In the genomic region with DNA sequence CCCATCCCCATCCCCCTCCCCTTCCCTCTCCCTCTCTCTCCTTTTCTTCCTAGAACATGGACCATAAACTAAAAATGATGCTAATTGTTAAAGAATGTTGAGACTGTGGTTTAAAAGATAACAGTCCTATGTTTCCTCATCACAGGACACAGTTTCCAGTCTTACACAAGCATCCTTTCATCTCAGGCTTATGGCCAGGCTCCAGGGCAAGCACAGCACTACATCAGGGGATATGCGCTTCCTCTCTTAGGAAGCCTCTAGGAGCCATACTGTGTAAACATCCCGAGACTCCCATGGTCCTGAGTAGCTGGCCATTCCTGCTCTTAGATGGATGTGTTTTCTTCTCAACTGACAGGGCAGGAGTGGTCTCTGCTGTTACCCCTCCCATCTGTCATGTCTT, we compare ENCODE assay signal across 20 mouse cellular contexts.
DNase-seq lines count a peak whose midpoint lies in the region; ATAC-seq lines count a peak whose summit lies in the region.
"Had no signal": no experiment of that assay in that cellular context is flagged by ENCODE, and none has a peak within 500 bp of the region (broad histone marks: within the 10 kb centered on the region; RNA-seq: fewer than 3 reads in every experiment).

No protein-coding gene starts in this region.

- no peak overlapping the region for H3K4me2 ChIP-seq in intestine, embryonic 16.5 days (ENCODE audit: low read depth, low read length)
- H3K4me2 ChIP-seq: embryonic facial prominence, embryonic 12.5 days; forebrain, embryonic 15.5 days; limb, embryonic 13.5 days; liver, embryonic 13.5 days; midbrain, embryonic 13.5 days had no signal

- no peak overlapping the region for H3K9ac ChIP-seq in intestine, embryonic 16.5 days (ENCODE audit: low read depth, low read length)
- H3K9ac ChIP-seq: embryonic facial prominence, embryonic 12.5 days; forebrain, embryonic 15.5 days; limb, embryonic 13.5 days; liver, embryonic 13.5 days; midbrain, embryonic 13.5 days had no signal

- DNase-seq in heart, adult 18-20 months, result peak; percentile 50 to 70
- DNase-seq in heart, embryonic 10.5 days (ENCODE audit: low spot score), result no peak
- peak; percentile 16 for DNase-seq in heart, adult 8-10 months (ENCODE audit: low spot score)
- peak; percentile 49 for DNase-seq in heart, postnatal 25 days (ENCODE audit: low spot score)
- DNase-seq in lung, postnatal 14 days, result peak; percentile 28
- no peak for DNase-seq in embryo, embryonic 10 days (ENCODE audit: low spot score)
- DNase-seq in cerebellum, adult 11 months, result no peak
- DNase-seq: adrenal gland, postnatal 36 days; cerebellum, adult 2 months; kidney, adult 18-20 months; liver, embryonic 13.5 days; right cerebral cortex, postnatal 14 days; thymus, adult 2 months had no signal

- H3K27me3 ChIP-seq in heart, embryonic 10.5 days (ENCODE audit: insufficient read depth, poor library complexity, severe bottlenecking), result 0 out of 2 replicates have a peak, but pooled peaks cover 3% of the 10 kb centered on the region
- no peaks in the 10 kb centered on the region for H3K27me3 ChIP-seq in intestine, embryonic 16.5 days (replicated peaks; ENCODE audit: control insufficient read depth, insufficient read depth, low read length)
- H3K27me3 ChIP-seq: embryonic facial prominence, embryonic 12.5 days; forebrain, embryonic 15.5 days; limb, embryonic 13.5 days; liver, embryonic 13.5 days; midbrain, embryonic 13.5 days had no signal

- H3K4me3 ChIP-seq in heart, embryonic 10.5 days, result no peak overlapping the region
- no peak overlapping the region for H3K4me3 ChIP-seq in intestine, embryonic 16.5 days (ENCODE audit: low read length)
- H3K4me3 ChIP-seq: embryonic facial prominence, embryonic 12.5 days; forebrain, embryonic 15.5 days; limb, embryonic 13.5 days; liver, embryonic 13.5 days; midbrain, embryonic 13.5 days had no signal

- WGBS in heart, embryonic 10.5 days, result 56% methylated on average over 2 of the region's 2 CpGs
- WGBS in intestine, embryonic 16.5 days, result 41% methylated on average over 2 of the region's 2 CpGs

- ATAC-seq in intestine, embryonic 16.5 days, result no peak
- ATAC-seq: forebrain, embryonic 15.5 days; midbrain, embryonic 13.5 days had no signal

- H3K36me3 ChIP-seq in heart, embryonic 10.5 days, result no peaks in the 10 kb centered on the region
- H3K36me3 ChIP-seq in intestine, embryonic 16.5 days (ENCODE audit: control insufficient read depth, insufficient read depth, low read length), result no peaks in the 10 kb centered on the region
- H3K36me3 ChIP-seq: embryonic facial prominence, embryonic 12.5 days; forebrain, embryonic 15.5 days; G1E; limb, embryonic 13.5 days; liver, embryonic 13.5 days; midbrain, embryonic 13.5 days had no signal

- H3K4me1 ChIP-seq in heart, embryonic 10.5 days, result no peaks in the 10 kb centered on the region
- H3K4me1 ChIP-seq in intestine, embryonic 16.5 days (ENCODE audit: control insufficient read depth, insufficient read depth, low read length), result no peaks in the 10 kb centered on the region
- H3K4me1 ChIP-seq: embryonic facial prominence, embryonic 12.5 days; forebrain, embryonic 15.5 days; limb, embryonic 13.5 days; liver, embryonic 13.5 days; midbrain, embryonic 13.5 days had no signal

- intact Hi-C loops in heart, postnatal 25 days (cut with DNase I), result no loop called here

- no peak overlapping the region for H3K27ac ChIP-seq in heart, embryonic 10.5 days
- no peak overlapping the region for H3K27ac ChIP-seq in intestine, embryonic 16.5 days (ENCODE audit: low read length)
- H3K27ac ChIP-seq: embryonic facial prominence, embryonic 12.5 days; forebrain, embryonic 15.5 days; kidney, postnatal 0 days; limb, embryonic 13.5 days; liver, embryonic 13.5 days; midbrain, embryonic 13.5 days had no signal

- no peaks in the 10 kb centered on the region for H3K9me3 ChIP-seq in heart, embryonic 10.5 days
- no peaks in the 10 kb centered on the region for H3K9me3 ChIP-seq in intestine, embryonic 16.5 days (ENCODE audit: control insufficient read depth, low read length)
- H3K9me3 ChIP-seq: embryonic facial prominence, embryonic 12.5 days; forebrain, embryonic 15.5 days; limb, embryonic 13.5 days; liver, embryonic 13.5 days; midbrain, embryonic 13.5 days had no signal

Comparison
In these comparisons a context has a peak if more than half of its experiments do, and no peak if none do; other contexts are left out.
1. DNase-seq: peak in heart, adult 18-20 months (2 of 2), heart, adult 8-10 months (single experiment), heart, postnatal 25 days (single experiment) and lung, postnatal 14 days (single experiment); none in heart, embryonic 10.5 days (single experiment), embryo, embryonic 10 days (single experiment) and cerebellum, adult 11 months (single experiment).